Mouse (Mus musculus): ENCODE measurements around the gene Tcf7l1.

Gene Tcf7l1

GRCm38 (mm10) chr6:72710897-72711507 lies 78.1 kb downstream of the Tcf7l1 start:
- DNase-seq (ENCODE audit: extremely low spot score, low spot score), result peak; percentile 42

GRCm38 (mm10) chr6:72699467-72700126 lies 89.5 kb downstream of the Tcf7l1 start:
- DNase-seq (ENCODE audit: extremely low spot score, low spot score), result peak; percentile 70

- DNase-seq (ENCODE audit: extremely low spot score, low spot score), result no peak
Observed at GRCm38 (mm10) chr6:72698559-72698958, 90.5 kb downstream of the Tcf7l1 start.

GRCm38 (mm10) chr6:72696601-72697335 lies 92.3 kb downstream of the Tcf7l1 start:
- DNase-seq (ENCODE audit: extremely low spot score, low spot score), result no peak

DNA sequence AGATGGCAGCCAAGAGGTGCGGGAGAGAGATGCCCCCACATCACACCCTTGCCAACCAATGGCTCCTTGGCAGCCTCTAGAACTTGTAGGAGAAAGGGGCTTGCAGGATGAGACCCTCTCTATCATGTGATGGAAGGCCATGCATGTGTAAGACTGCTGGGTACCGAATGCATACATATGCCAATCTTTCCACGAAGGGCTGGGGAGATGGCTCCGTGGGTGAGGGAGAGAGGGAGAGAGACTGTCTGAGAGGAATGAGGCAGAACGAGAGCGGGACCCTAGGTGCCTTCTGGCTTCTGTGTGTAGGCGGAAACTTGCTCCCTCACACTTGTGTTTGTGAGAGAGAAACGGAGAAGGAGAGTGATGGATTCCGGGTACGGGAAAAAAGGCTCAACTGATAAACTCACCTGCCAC lies 94.3 kb downstream of the Tcf7l1 start:
- DNase-seq (ENCODE audit: extremely low spot score, low spot score), result no peak

- no peak for DNase-seq (ENCODE audit: extremely low spot score, low spot score)
Observed at GRCm38 (mm10) chr6:72694047-72694790, 94.8 kb downstream of the Tcf7l1 start.

DNA sequence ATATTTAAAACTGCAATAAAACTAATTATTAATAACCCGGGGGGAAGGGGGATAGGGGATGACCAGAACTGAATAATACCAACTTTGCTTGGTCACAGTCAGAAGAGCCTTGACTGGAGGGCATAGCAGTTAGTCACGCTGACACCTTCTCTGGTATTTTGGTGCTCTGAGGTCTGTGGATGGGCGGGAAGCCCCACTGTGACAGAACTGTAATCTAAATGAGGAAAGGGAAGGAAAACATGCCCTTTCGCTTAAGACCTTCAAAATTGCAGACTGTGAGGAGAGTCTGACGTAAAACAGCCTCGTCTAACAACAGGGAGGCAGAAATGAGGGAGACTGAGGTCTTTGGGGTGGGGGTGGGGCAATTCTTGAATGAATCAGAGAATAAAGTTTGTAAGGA lies 96.6 kb downstream of the Tcf7l1 start:
- DNase-seq (ENCODE audit: extremely low spot score, low spot score), result no peak

DNA sequence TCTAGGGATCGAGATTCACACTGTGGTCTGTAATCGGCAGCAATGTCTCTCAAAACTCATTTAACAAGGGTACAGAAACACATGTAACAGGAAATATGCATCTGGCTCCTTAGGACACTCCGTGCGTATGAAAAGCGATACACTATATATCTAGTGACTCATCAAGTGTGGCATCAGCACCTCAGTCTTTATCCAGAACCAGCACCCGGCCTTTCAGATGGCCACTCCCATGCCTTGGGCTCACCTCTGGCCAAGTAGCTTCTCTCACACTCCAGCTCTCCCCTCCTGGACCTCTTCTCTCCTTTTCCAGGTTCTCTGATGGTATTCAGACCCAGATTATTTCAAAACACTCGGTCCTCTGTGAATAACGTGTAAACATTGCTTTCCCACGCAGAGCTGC lies 97.5 kb downstream of the Tcf7l1 start:
- DNase-seq (ENCODE audit: extremely low spot score, low spot score), result no peak

DNA sequence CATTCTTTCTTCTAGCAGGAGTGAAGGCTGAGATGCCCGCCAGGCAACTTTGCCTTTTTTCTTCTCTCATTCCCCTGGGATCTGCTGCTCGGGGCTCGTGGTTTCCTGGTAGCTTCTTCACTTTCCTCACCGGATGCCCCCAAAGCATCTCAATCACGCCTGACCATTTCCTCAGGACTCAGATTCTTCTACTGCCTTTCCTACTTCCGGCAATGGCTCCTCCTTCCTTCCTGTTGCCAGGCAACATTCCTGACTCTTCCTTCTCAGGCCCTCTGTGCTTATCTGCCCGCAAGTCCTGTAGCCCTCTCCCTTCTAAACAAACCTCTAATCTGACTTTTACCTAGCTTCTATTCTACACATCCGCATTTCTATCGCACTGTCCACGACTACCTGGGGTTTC lies 98.5 kb downstream of the Tcf7l1 start:
- DNase-seq (ENCODE audit: extremely low spot score, low spot score), result no peak

GRCm38 (mm10) chr6:72690001-72690400 lies 99.1 kb downstream of the Tcf7l1 start:
- no peak for DNase-seq (ENCODE audit: extremely low spot score, low spot score)

GRCm38 (mm10) chr6:72689046-72689445 lies 100.0 kb downstream of the Tcf7l1 start:
- no peak for DNase-seq (ENCODE audit: extremely low spot score, low spot score)

GRCm38 (mm10) chr6:72685165-72685564 lies 103.9 kb downstream of the Tcf7l1 start:
- DNase-seq (ENCODE audit: extremely low spot score, low spot score), result no peak

DNA sequence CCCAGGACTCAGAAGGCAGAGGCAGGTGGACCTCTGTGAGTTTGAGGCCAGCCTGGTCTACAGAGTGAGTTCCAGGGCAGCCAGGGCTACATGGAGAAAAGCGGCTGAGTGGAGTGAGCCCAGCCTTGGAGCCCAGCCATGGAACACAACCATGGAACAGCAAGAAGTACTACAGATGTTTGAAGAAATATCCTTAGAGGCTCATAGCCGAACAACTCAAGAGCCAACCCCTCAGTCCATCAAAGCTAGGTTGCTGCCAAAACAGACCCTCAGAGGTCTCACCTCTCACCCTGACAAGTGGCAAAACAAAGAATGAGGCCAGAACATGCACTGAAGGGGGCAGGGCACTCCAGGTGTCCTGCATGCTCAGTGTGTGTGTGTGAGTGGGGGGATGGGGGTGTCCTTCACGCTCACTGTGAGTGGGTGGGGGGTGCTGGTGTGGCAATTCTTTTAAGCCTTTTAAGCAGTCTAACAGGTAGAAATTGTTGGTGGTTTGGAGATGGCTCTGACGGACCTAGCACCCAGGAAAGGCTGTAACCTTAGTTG lies 104.7 kb downstream of the Tcf7l1 start:
- no peak for DNase-seq (ENCODE audit: extremely low spot score, low spot score)

DNA sequence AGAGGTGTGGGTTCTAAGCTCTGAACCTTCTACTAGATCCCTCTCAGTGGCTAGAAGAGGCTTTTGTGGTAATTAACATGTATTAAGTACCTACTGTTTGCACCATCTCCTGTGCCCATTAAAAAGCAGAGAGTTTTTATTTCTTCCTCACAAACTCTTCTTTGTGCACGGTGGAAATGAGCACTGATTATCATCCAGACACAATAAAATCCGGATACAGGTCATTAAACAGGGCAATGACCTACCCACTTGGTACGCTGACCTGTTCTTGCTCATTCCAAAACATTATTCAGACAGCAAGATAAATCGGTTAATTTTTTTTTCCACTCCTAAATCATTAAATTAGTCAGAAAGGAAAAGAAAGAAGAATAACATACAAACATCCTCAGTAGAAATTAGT lies 106.8 kb downstream of the Tcf7l1 start:
- DNase-seq (ENCODE audit: extremely low spot score, low spot score), result no peak

DNA sequence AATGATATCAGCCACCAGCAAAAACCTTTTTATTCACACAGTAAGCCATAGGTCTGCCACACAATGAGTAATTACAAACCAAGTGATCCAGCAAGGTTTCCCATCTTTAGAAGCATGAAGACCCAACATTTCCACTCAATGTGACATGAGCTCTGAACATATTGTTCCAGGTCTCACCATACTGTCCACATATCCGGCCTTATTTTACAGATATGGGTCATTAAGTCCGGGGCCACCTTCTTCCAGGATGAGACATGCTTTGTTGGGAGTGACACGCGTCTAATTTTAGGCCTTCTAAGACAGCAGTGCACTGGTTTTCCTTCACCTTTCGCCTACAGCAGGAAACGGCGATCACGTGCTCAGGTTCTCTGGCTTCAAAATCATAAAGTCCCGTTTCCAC lies 108.1 kb downstream of the Tcf7l1 start:
- no peak for DNase-seq (ENCODE audit: extremely low spot score, low spot score)

GRCm38 (mm10) chr6:72678631-72679030 lies 110.4 kb downstream of the Tcf7l1 start:
- no peak for DNase-seq (ENCODE audit: extremely low spot score, low spot score)

DNA sequence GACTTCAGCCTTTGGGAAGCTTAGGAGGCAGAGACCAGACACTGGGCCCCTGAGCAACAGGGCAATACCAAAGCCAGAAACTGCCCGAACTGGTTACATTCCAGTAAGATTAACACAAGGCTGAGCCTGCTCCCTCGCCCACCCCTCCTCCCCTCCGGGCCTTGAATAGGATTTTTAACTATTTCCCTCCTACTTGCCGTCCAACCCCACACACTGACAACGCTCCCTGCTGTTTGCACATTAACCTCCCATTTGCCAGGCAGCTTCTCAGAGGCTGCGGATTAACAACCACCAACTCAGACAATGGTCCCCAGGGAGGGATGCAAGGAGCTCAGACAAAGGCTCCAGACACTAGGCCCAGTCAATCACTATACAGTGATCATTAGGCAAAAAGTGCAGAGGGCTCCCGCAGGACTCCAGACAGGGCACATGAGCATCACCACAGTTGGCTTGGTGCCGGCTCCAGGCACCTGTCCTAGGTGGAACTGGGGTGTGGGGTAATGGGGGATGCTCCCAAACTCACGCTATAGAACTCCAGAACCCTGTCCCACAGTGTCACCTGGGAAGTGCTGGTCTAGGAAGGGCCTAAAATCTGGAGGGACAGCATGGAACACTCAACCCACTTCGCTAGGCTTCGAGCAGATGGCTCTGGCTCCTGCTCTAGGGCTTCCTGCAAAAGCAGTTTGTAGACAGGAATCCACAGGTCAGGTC lies 111.4 kb downstream of the Tcf7l1 start:
- DNase-seq (ENCODE audit: extremely low spot score, low spot score), result peak; percentile 69

- DNase-seq (ENCODE audit: extremely low spot score, low spot score), result no peak
Observed at GRCm38 (mm10) chr6:72677079-72677478, 112.0 kb downstream of the Tcf7l1 start.

DNA sequence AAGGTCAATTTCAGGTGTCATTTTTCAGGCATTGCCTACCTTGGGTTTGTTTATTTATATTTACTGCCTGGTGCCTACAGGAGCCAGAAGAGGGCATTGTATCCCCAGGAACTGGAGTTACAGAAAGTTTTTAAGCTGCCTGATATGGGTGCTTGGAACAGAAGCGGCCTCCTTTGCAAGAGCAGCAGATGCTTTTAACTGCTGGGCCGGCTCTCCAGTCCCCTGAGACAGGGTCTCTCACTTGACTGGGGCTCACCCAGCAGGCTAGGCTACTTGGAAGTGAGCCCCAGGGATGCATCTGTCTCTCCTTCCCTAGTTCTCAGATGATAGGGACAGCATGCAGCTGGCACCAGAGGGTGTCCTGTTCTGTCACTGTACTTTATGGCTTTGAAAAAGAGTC lies 112.7 kb downstream of the Tcf7l1 start:
- no peak for DNase-seq (ENCODE audit: extremely low spot score, low spot score)

- no peak for DNase-seq (ENCODE audit: extremely low spot score, low spot score)
Observed at GRCm38 (mm10) chr6:72673751-72674150, 115.3 kb downstream of the Tcf7l1 start.

- no peak for DNase-seq (ENCODE audit: extremely low spot score, low spot score)
Observed at GRCm38 (mm10) chr6:72671129-72671528, 117.9 kb downstream of the Tcf7l1 start.
